Mouse (Mus musculus) frontal cortex, adult 2 months (tissue): ENCODE data around the gene Cavin3. TPM values are rescaled to one million over a fixed set of nuclear protein-coding genes. Genes with fewer than 3 reads are reported as not detected.
"Not testable (repeated sequence)": the region's sequence is repeated elsewhere in the genome, so short reads cannot be mapped to it uniquely, and the experiment has no call there.

ENCODE experiments used
- DNase-seq, 2 experiments: peaks; one replicate each; pipeline ENCODE4 v3.0.0; 2022; ENCODE audit warnings: low spot score in 1 of 2; ENCODE audit errors: extremely low spot score in 1 of 2
- polyA plus RNA-seq: library from polyadenylated mRNA; depleted of rRNA; stranded (reverse); fragments of >200 nt; gene quantifications from 2 replicates; pipeline ENCODE4 v1.2.3, GENCODE M21; 2012

Gene Cavin3
- polyA plus RNA-seq, 1 experiment: 30.8 TPM

DNA sequence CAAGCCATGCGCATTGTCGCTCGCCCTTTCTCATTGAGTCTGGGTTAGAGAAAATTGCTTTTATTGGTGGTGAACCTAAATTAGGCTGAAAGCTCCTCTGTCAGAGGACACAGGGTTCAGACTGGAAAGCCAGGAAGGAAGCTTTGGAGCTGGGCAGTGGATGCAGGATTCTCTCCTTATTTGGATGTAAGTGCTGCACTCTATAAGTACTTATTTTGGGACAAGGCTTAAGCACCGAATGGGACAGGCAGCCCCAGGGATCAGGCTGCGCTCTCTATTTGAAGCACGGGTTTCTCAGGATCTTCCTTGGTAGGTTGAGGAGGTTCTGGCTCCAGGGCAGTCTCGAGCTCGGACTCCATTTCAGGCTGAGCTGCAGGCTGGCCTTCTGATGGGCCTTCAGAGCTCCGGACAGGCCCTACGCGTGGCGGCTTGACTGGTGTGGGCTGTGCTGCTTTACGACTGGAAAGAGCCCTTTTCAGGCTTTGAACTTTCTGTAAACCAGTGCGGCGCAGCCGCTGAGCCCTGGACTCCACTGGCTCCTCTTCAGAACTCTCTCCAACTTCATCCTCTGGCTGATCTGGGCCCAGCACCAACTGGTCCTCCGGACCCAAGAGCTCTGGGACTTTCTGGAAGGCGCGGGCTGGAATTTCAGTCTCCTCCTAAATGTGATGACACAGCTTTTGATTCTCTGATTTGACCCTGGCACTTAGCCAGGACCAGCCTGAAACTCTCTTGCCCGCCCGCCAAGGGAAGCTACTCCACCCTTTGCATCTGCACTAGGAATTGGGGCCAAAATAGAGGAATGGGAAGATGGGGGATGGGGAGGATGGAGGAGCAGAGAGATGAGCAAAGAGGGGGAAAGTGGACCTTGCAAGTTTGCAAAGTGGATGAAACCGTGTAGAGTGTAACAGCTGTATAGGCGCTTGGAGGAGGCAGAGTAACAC is 1.3 kb downstream of the Cavin3 start:
- DNase-seq: no peak

DNA sequence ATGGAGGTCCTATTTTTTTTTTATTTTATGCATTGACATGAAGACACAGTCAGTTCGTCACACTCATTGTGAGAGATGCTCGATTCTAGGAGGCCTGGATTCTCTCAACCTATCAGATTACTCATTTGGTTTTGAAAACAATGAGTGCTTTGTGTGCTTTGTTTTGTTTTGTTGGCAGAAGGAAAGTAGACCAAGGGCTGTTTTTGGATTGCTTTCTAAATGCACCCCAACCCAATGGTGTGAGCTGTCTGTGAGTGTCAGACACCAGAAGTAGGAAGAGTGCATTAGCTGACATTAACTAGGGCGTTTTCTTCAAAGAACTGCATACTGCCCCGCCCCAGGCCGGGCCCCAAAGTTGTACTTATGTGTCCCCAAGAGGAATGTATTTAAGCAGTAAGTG is 2.0 kb downstream of the Cavin3 start:
- no peak for DNase-seq

DNA sequence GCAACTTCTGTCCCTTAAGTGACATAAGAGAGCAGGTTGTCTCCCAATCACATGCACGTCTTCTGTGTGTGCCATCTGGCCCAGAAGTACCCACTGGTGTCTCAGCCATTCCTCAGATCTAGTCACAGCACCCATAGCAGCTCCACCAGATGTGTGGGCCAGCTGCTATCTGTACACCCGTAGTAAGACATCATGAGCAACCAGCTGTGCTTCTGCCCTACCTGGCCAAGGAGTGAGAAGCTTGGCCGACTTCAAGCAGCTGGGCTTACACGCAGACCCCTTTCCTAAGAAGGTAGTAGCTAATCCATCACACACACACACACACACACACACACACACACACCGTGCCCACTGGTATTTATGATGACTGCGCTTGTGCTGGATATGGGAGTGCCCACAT is 2.9 kb downstream of the Cavin3 start:
- DNase-seq: no peak

DNA sequence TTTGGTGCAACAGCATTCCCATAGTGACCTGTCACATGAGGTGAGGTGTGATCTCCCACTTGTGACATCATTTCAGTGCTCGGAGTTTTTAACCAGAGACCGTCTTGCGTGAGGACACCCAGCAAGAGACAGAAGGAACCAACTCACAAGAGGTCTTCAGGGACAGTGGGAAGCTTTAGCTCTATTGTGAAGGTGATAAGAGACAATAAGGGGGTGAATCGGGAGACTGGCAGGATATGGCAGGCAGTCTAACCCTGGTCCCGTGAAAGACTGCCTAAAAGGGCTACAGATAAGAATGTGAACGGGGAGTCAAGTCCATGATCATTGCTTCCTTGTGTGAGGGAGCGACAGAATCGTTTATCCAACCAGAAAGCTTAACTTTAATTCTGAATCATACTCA is 3.8 kb downstream of the Cavin3 start:
- DNase-seq: no peak

DNA sequence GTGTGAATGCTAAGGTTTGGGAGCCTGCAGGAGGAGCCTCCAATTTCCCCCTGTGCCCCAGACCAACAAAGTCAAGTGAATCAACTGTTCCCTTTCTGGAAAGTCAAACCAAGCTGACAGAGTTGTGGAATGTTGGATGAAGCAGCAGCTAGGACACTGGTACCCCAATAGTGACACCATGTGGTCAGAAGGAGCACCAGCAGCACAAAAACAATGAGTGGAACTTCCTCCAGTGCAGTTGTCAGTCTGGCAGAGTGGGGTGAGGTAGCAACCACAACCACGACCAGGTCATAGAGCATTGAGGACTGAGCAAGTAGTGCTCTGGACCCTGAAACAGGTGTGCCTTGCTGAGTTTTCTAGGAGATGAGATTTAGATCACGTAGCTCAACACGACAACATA is 4.3 kb downstream of the Cavin3 start:
- peak; percentile 53 to 79 for DNase-seq

DNA sequence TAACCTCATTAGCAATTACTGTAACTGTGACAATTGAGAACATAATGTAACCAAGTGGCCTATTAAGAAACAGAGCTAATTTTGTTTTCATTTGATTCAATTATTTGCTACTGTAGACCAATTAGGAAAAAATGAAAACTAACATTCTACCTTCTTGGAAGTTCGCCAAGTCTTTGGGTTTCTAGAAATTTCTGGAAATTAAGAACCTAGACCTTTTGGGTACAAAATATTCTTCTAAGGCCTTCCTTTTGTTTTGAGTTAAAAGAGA is 4.7 kb downstream of the Cavin3 start:
- DNase-seq: no peak

DNA sequence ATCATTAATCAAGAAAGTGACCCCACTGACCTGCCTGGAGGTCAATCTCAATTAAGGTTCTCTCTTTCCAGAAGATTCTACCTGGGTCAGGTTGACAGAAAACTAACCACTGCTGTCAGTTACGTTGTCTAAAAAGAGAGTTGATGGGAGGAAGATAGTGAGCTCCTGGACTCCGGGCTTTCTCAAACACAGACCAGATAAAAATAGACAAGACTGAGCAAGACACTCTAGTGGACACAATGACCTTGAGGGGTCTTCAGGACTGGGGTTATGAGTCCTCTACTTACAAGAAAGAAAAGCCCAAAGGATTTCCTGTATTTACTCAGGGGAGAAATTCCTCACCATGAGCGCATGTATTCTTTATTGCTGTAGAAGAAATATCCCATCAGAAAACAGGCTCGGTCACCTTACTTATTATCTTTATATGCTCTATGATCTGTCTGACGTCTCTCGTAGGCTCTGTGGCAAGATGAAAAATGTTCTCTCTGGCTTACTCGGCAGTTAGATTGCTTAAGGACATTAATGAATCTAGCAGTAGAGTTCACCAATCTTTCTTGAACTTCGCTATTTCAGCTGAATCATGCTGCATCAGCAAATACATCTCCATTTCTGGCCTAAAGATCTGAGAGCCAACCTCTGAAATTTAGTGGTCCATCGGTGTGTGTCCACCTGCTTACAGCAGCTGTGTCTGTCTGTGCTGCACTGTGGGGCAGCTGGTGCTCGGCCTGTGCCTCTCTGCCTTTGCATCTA is 5.2 kb downstream of the Cavin3 start:
- no peak for DNase-seq

DNA sequence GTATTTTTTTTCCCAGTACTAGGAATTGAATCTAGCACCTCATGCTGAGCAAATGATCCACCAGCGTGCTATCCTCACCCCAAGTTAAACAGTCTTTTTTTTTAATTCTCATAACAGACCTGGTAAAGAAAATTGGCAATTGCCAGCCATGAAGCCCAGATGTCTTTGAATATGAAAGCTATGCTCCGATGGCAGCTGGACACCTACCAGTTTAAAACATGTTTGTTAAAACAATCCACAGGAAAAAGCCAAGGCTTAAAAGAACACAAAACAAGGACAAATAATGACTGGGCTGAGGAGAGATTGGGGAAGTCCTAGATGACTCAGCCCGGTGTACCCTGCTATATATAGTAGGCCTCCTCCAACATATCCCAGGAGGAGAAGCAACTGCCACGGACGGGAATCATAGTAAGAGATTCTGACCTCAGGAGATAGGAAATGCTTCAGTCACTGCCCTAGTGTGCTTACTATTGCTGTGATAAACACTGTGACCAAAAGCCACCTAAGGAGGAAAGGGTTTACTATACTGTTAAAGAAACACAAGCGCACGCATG is 6.6 kb downstream of the Cavin3 start:
- DNase-seq: no peak

DNA sequence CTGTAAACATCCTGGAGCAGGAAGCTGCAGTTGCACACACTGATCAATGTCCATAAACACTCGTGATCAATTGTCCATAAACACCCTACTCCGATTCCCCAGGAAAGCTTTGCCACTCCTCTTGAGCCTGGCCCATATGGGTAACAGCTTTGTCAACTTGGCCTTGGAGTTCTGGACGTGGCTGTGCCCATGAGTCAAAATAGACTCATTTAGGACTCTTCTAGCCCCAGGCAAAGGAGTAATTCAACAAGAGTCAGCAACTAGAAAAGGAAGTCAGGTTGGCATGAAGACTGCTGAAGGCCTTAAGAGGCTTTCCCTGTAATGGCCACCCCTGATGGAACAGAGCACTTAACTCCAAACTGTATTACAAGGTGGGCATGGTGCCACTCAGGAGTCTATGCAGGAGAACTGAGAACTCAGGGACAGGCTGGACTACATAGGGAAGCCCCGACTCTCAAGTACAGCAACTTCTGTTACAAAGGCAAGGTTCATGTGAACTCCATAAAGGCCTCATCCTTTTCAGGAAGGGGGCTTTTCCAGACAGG is 7.3 kb downstream of the Cavin3 start:
- DNase-seq: no peak

DNA sequence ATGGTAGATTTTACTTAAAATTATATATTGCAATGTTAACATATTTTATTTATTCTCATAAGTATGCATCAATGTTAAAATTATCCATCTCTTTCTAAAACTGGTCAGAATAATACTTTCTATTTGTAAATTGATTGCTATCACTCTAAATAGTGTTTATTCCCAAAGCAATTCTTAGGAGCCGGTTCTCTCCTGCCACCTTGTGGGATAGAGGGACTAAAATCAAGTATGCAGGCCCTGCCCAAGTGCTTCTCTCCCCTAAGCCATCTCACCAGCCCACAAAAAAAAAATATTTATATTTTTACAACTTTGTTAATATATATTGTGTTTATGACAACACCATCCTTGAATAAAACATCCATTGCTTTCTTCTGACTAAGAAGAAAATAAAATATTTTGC is 9.5 kb downstream of the Cavin3 start:
- peak in 1 of 2 experiments; percentile 58 for DNase-seq

DNA sequence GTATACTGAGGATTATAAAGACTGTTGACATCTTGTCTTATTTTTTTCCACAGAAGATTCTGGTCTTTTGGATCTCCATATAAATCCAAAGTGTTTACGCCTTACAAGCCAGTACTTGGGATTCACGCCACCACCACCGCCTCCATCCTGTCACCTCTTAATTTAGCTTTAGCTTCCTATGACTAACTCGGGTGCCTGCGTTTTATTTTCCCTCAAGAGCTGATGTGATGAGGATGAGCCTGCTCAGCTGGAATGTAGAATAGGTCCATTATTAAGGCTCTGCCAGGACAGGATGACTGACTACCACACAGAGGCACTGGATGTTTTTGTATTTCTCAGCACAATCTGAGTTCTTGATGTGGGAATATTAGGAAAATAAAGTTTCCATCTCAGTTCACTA is 16.6 kb downstream of the Cavin3 start:
- peak; percentile 86 for DNase-seq

DNA sequence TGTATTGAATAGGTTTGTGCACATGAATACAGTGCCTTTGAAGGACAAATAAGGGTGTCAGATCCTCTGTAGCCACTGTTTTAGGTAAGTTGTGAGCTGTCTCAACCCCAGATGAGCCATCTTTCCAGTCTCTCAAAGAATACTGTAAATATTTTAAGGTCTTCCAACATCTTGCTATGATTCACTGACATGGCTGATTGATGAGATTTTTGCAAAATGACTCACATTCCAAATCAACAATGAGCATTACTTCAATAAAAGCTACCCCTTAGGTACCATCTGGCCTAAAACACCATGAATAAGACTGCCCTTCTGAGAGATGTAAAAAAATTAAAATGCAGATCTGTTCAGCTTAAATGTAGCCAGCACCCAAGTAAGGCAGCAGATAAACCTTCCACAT is 23.6 kb downstream of the Cavin3 start:
- no peak for DNase-seq

DNA sequence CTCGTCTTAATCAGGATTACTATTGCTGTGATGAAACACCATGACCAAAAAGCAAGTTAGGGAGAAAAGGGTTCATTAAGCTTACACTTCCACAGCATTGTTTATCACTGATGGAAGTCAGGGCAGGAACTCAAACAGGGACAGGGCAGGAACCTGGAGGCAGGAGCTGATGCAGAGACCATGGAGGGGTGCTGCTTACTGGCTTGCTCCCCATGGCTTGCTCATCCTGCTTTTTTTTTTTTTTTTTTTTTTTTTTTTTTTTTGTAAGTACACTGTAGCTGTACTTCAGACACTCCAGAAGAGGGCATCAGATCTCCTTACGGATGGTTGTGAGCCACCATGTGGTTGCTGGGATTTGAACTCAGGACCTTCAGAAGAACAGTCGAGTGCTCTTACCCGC is 28.8 kb downstream of the Cavin3 start:
- not testable (repeated sequence) for DNase-seq

DNA sequence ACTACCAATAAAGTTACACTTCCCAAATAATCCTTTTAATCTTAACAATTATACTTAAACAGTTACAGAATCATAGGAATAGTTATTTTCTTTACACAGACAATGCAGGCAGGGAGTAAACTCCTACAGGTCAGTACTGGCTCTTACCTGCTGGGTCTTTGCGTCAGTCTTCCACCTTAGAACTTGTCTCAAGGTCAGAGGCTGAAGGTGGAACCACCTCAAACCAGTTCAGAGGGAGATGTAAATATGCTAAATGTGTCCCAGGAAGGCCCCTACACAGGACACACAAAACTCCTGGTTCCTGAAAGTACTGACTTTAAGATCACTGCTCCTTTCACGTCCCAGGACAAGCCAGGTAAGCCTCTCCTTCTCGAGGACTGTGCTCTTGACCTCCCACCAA is 37.0 kb downstream of the Cavin3 start:
- no peak for DNase-seq

DNA sequence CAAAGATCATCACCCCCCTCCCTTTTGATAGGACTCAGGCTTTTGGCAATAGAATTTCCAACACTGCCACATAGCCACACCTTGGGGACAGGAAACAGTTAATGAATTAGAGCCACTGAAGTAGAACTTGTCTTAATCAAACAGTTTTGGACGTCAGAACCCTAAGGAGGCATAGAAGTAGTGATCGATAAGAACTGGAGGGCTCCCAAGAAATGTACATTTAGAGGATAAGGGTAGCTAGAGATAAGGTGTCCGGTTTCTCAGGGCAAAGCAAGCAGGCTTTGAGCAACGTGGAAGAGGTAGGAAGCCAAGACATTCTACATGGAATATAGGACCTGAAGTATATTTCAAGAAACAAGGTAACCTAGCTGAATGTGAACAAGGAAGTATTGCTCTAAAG is 40.7 kb downstream of the Cavin3 start:
- DNase-seq: no peak

DNA sequence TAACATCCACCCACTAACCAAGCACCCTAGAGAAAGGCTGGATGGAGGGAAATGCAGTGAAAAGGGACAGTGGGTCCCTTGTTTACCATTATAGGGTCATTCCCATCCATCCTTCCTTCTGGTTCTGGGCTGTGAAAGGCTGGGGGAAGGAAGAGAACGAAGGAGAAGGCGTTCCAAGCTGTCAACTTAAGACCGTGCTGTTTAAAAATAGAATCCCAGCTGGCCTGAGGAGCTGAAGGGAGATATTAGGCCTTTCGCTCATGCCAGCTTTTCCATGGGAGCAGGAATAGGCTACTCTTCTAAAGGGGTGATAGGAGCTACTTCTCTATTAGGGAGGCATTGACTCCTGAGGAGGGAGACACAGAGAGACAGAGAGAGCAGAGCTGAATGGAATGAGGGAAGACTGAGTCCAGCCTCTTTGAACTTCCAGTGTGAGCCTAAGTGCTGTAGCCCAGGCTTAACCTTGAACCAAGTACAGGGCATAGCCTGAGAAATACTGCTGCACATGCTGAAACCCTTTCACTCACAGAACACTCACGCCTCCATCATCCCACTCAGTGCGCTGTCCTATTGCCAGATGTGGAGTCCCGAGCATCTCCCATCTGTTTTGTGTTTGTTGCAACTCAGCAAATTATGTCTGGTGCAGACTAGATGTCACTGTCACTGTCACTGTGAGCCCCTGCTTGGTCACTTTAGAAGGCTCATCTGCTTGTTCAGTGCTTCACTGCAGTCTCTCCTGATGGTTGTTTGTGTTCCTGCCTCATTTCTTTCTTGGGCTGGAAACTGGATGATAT is 43.9 kb downstream of the Cavin3 start:
- peak in 1 of 2 experiments; percentile 75 for DNase-seq

DNA sequence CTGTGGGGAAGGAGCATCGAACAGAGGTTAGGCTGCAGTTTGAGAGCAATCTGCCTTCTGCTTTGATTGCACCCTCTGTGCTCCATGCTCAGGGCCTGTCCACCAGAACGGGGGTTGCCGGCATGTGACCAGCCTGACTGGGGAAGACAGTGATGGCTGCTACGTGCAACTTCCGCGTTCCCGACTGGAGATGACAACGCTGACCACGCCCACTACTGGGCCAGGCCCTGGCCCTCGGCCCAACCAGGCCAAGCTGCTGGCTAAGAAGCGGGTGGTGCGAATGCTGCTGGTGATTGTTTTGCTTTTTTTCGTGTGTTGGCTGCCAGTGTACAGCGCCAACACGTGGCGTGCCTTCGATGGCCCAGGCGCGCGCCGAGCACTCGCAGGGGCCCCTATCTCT is 47.3 kb downstream of the Cavin3 start:
- no peak for DNase-seq

DNA sequence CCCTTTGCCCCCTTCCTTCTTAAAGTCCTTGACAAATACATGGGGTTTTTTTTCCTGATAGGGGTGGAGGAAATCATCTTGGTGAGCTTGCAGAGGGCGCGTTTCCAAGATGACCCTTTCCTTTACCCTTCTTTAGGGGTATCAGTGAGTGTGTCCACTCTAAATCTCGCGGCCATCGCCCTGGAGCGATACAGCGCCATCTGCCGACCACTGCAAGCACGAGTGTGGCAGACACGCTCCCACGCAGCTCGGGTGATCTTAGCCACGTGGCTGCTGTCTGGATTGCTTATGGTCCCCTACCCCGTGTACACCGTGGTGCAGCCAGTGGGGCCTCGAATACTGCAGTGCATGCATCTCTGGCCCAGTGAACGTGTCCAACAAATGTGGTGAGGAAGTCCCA is 48.2 kb downstream of the Cavin3 start:
- DNase-seq: no peak

DNA sequence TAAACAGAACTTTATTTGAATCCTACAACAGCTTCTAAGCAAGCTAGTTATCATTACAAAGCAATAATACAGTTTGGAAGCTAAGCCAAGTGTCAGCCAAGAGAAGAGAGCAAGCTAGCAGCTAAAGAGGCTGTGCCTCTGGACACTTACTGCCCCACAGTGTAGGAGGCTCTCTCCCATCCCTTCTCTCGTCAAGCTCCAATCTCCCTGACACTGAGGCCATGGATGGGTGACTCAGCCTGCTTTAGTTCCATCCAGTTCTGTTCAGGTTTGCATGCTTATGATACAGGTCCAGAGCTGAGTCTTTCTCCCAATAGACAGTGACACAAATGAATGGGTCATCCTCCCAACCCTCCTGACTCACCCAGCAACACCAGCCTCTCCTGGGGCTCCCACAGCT is 50.0 kb downstream of the Cavin3 start:
- DNase-seq: no peak
